Mouse (Mus musculus): ENCODE data around the gene Rnf224. TPM values are rescaled to one million over a fixed set of nuclear protein-coding genes. Genes with fewer than 3 reads are reported as not detected.

The Rnf224 gene
- polyA plus RNA-seq (2015; fragmentation: Nextera tagmentation; extraction: Ambion mirVana) = not detected in 2 replicates

GRCm38 (mm10) chr2:25236614-25237013 is at the start of gene Rnf224:
Rnf224 (minus strand) TSS chr2:25236787.
- Histone ChIP-seq H3K27me3 (peaks cover 46% of the 10 kb centered on the region), H3K36me3 (replicated peaks) (no peaks in the 10 kb centered on the region), H3K9ac (no peak within 1 kb of the TSS), H3K27ac (replicated peaks) (no peak within 1 kb of the TSS), H3K4me2 (no peak within 1 kb of the TSS), H3K4me1 (replicated peaks) (peaks cover 36% of the 10 kb centered on the region), H3K9me3 (replicated peaks) (no peaks in the 10 kb centered on the region), H3K4me3 (replicated peaks) (no peak within 1 kb of the TSS)
- WGBS (ENCODE audit: insufficient replicate concordance) = 35% methylated on average over 8 of the region's 8 CpGs
- no peak for ATAC-seq (ENCODE audit: insufficient read depth)

- H3K27me3 ChIP-seq = peaks cover 36% of the 10 kb centered on the region
- H3K9me3 ChIP-seq (replicated peaks) = no peaks in the 10 kb centered on the region
- peaks cover 16% of the 10 kb centered on the region for H3K4me1 ChIP-seq (replicated peaks)
- 17% methylated on average over 1 of the region's 1 CpGs for WGBS (ENCODE audit: insufficient replicate concordance)
- H3K9ac ChIP-seq = no peak overlapping the region
- peaks cover 44% of the 10 kb centered on the region for H3K36me3 ChIP-seq (replicated peaks)
- peak; percentile 54; the same call in 1 of the 2 replicates for ATAC-seq (ENCODE audit: insufficient read depth)
- no peak overlapping the region for H3K4me2 ChIP-seq
- no peak overlapping the region for H3K27ac ChIP-seq (replicated peaks)
- no peak overlapping the region for H3K4me3 ChIP-seq (replicated peaks)
Observed at GRCm38 (mm10) chr2:25286314-25286713, 49.7 kb upstream of the Rnf224 start.

- no peak overlapping the region for H3K4me2 ChIP-seq
- 72% methylated on average over 2 of the region's 2 CpGs for WGBS (ENCODE audit: insufficient replicate concordance)
- no peak overlapping the region for H3K4me3 ChIP-seq (replicated peaks)
- ATAC-seq (ENCODE audit: insufficient read depth) = no peak
- H3K36me3 ChIP-seq (replicated peaks) = peaks cover 50% of the 10 kb centered on the region
- no peaks in the 10 kb centered on the region for H3K9me3 ChIP-seq (replicated peaks)
- no peak overlapping the region for H3K27ac ChIP-seq (replicated peaks)
- H3K9ac ChIP-seq = no peak overlapping the region
- peaks cover 16% of the 10 kb centered on the region for H3K4me1 ChIP-seq (replicated peaks)
- H3K27me3 ChIP-seq = peaks cover 28% of the 10 kb centered on the region
Observed at GRCm38 (mm10) chr2:25285551-25285950, 49.0 kb upstream of the Rnf224 start.

GRCm38 (mm10) chr2:25278928-25279882 is 42.6 kb upstream of the Rnf224 start:
- WGBS (ENCODE audit: insufficient replicate concordance) = 50% methylated on average over 13 of the region's 13 CpGs
- Histone ChIP-seq H3K27ac (replicated peaks) (no peak overlapping the region), H3K27me3 (no peaks in the 10 kb centered on the region), H3K9me3 (replicated peaks) (no peaks in the 10 kb centered on the region), H3K9ac (no peak overlapping the region), H3K4me3 (replicated peaks) (no peak overlapping the region), H3K4me1 (replicated peaks) (peaks cover 2% of the 10 kb centered on the region), H3K36me3 (replicated peaks) (peaks cover 95% of the 10 kb centered on the region), H3K4me2 (no peak overlapping the region)
- ATAC-seq (ENCODE audit: insufficient read depth) = peak; percentile 57; the same call in 1 of the 2 replicates

- Histone ChIP-seq H3K27me3 (no peaks in the 10 kb centered on the region), H3K4me3 (replicated peaks) (peak overlapping the region; percentile 97), H3K9me3 (replicated peaks) (no peaks in the 10 kb centered on the region), H3K4me2 (peak overlapping the region; percentile 90), H3K4me1 (replicated peaks) (peaks cover 43% of the 10 kb centered on the region), H3K9ac (peak overlapping the region; percentile 92), H3K36me3 (replicated peaks) (peaks cover 82% of the 10 kb centered on the region), H3K27ac (replicated peaks) (peak overlapping the region; percentile 78; the same call in 1 of the 2 replicates)
- ATAC-seq (ENCODE audit: insufficient read depth) = no peak
- WGBS (ENCODE audit: insufficient replicate concordance) = 28% methylated on average over 16 of the region's 16 CpGs
Observed at GRCm38 (mm10) chr2:25273010-25273409, 36.4 kb upstream of the Rnf224 start.

- Histone ChIP-seq H3K4me1 (replicated peaks) (peaks cover 48% of the 10 kb centered on the region), H3K27ac (replicated peaks) (peak overlapping the region; percentile 78), H3K9ac (peak overlapping the region; percentile 92), H3K27me3 (no peaks in the 10 kb centered on the region), H3K36me3 (replicated peaks) (peaks cover 82% of the 10 kb centered on the region), H3K4me2 (peak overlapping the region; percentile 90), H3K4me3 (replicated peaks) (peak overlapping the region; percentile 97), H3K9me3 (replicated peaks) (no peaks in the 10 kb centered on the region)
- WGBS (ENCODE audit: insufficient replicate concordance) = under 1% methylated on average over 29 of the region's 29 CpGs
- peak; percentile 43 for ATAC-seq (ENCODE audit: insufficient read depth)
Observed at GRCm38 (mm10) chr2:25272515-25272914, 35.9 kb upstream of the Rnf224 start.

- ATAC-seq (ENCODE audit: insufficient read depth) = peak; percentile 93
- peaks cover 53% of the 10 kb centered on the region for H3K4me1 ChIP-seq (replicated peaks)
- H3K9ac ChIP-seq = peak within 1 kb of the TSS; percentile 92
- H3K9me3 ChIP-seq (replicated peaks) = no peaks in the 10 kb centered on the region
- H3K27me3 ChIP-seq = no peaks in the 10 kb centered on the region
- H3K36me3 ChIP-seq (replicated peaks) = peaks cover 77% of the 10 kb centered on the region
- H3K4me2 ChIP-seq = peak within 1 kb of the TSS; percentile 90
- WGBS (ENCODE audit: insufficient replicate concordance) = under 1% methylated on average over 55 of the region's 55 CpGs
- H3K4me3 ChIP-seq (replicated peaks) = peak within 1 kb of the TSS; percentile 97
- H3K27ac ChIP-seq (replicated peaks) = peak within 1 kb of the TSS; percentile 91
Observed at GRCm38 (mm10) chr2:25271827-25272511, 35.4 kb upstream of the Rnf224 start, which contains the start of the genes Ssna1 and Anapc2. Ssna1 (minus strand) TSS chr2:25272438. Anapc2 (plus strand) TSS chr2:25272478.

- WGBS (ENCODE audit: insufficient replicate concordance) = 67% methylated on average over 4 of the region's 4 CpGs
- Histone ChIP-seq H3K27me3 (0 out of 2 replicates have a peak, but pooled peaks cover 3% of the 10 kb centered on the region), H3K4me3 (replicated peaks) (no peak overlapping the region), H3K4me2 (no peak overlapping the region), H3K9ac (no peak overlapping the region), H3K9me3 (replicated peaks) (no peaks in the 10 kb centered on the region), H3K36me3 (replicated peaks) (peaks cover 39% of the 10 kb centered on the region), H3K27ac (replicated peaks) (peak overlapping the region; percentile 66), H3K4me1 (replicated peaks) (peaks cover 79% of the 10 kb centered on the region)
- no peak for ATAC-seq (ENCODE audit: insufficient read depth)
Observed at GRCm38 (mm10) chr2:25267746-25268309, 31.2 kb upstream of the Rnf224 start.

- Histone ChIP-seq H3K9me3 (replicated peaks) (no peaks in the 10 kb centered on the region), H3K27ac (replicated peaks) (peak overlapping the region; percentile 66), H3K9ac (no peak overlapping the region), H3K4me3 (replicated peaks) (no peak overlapping the region), H3K4me2 (0 out of 2 replicates have a peak overlapping the region, but pooled peaks have one; percentile 100), H3K36me3 (replicated peaks) (peaks cover 39% of the 10 kb centered on the region), H3K27me3 (0 out of 2 replicates have a peak, but pooled peaks cover 3% of the 10 kb centered on the region), H3K4me1 (replicated peaks) (peaks cover 81% of the 10 kb centered on the region)
- ATAC-seq (ENCODE audit: insufficient read depth) = no peak
Observed at GRCm38 (mm10) chr2:25267241-25267640, 30.7 kb upstream of the Rnf224 start.

- no peak for ATAC-seq (ENCODE audit: insufficient read depth)
- Histone ChIP-seq H3K36me3 (replicated peaks) (peaks cover 39% of the 10 kb centered on the region), H3K27me3 (0 out of 2 replicates have a peak, but pooled peaks cover 3% of the 10 kb centered on the region), H3K4me3 (replicated peaks) (no peak overlapping the region), H3K4me1 (replicated peaks) (peaks cover 85% of the 10 kb centered on the region), H3K9ac (no peak overlapping the region), H3K9me3 (replicated peaks) (no peaks in the 10 kb centered on the region), H3K27ac (replicated peaks) (peak overlapping the region; percentile 66), H3K4me2 (peak overlapping the region; percentile 100)
- 36% methylated on average over 2 of the region's 2 CpGs for WGBS (ENCODE audit: insufficient replicate concordance)
Observed at GRCm38 (mm10) chr2:25266720-25267119, 30.1 kb upstream of the Rnf224 start.

All from liver, embryonic 15.5 days (tissue).